Comparison of ENCODE assay signal across 24 mouse cellular contexts in genomic region chr10:120204591-120205210, GRCm38 (mm10). TPM values are rescaled to one million over a fixed set of nuclear protein-coding genes. Genes with fewer than 3 reads are reported as not detected.
A peak's percentile ranks its signal among the peaks of the same experiment; 100 is the strongest.
DNase-seq lines count a peak whose midpoint lies in the region; ATAC-seq lines count a peak whose summit lies in the region.
"Had no signal": no experiment of that assay in that cellular context is flagged by ENCODE, and none has a peak within 500 bp of the region (broad histone marks: within the 10 kb centered on the region; RNA-seq: fewer than 3 reads in every experiment).

No protein-coding gene starts in this region.

- no peaks in the 10 kb centered on the region for H3K9me3 ChIP-seq in heart, embryonic 12.5 days (replicated peaks)
- H3K9me3 ChIP-seq in liver, embryonic 11.5 days (ENCODE audit: control insufficient read depth, low read length): no peaks in the 10 kb centered on the region
- H3K9me3 ChIP-seq: forebrain, embryonic 13.5 days; hindbrain, embryonic 12.5 days had no signal

- no peak overlapping the region for H3K27ac ChIP-seq in heart, embryonic 12.5 days (ENCODE audit: poor library complexity, severe bottlenecking)
- H3K27ac ChIP-seq in liver, embryonic 11.5 days (ENCODE audit: low read depth, low read length): no peak overlapping the region
- H3K27ac ChIP-seq: embryonic facial prominence, embryonic 10.5 days; forebrain, embryonic 13.5 days; hindbrain, embryonic 12.5 days had no signal

- DNase-seq in heart, adult 11 months: peak; percentile 17
- DNase-seq in ES-CJ7 (ENCODE audit: low read depth, low spot score) (peak; percentile 30), R1 (ENCODE audit: low read depth, low spot score) (peak; percentile 74)
- DNase-seq in skeletal muscle tissue, adult 2 months (ENCODE audit: low read depth, low spot score): peak; percentile 44
- DNase-seq in liver, embryonic 11.5 days (ENCODE audit: low spot score): no peak
- DNase-seq in embryo, embryonic 11 days: no peak
- DNase-seq in adrenal gland, postnatal 14 days: no peak
- DNase-seq: adrenal gland, adult 8-10 months; cerebellum, adult 18-20 months; cerebellum, adult 9-11 months; cerebellum, postnatal 36 days; forebrain, postnatal 0 days; gastrocnemius, postnatal 14 days; heart, postnatal 10 days; heart, postnatal 4 days; kidney, adult 11 months had no signal

- H3K4me1 ChIP-seq in heart, embryonic 12.5 days (replicated peaks): peaks cover 8% of the 10 kb centered on the region; the same call in 1 of the 2 replicates
- H3K4me1 ChIP-seq in liver, embryonic 11.5 days (replicated peaks; ENCODE audit: control insufficient read depth, insufficient read depth, low read length): peaks cover 3% of the 10 kb centered on the region

- no peaks in the 10 kb centered on the region for H3K36me3 ChIP-seq in heart, embryonic 12.5 days
- H3K36me3 ChIP-seq in liver, embryonic 11.5 days (ENCODE audit: control insufficient read depth, insufficient read depth, low read length): no peaks in the 10 kb centered on the region
- H3K36me3 ChIP-seq: embryonic facial prominence, embryonic 10.5 days; hindbrain, embryonic 12.5 days had no signal

- no peak overlapping the region for H3K4me3 ChIP-seq in heart, embryonic 12.5 days
- H3K4me3 ChIP-seq in liver, embryonic 11.5 days (ENCODE audit: low read depth, low read length): no peak overlapping the region
- H3K4me3 ChIP-seq: embryonic facial prominence, embryonic 10.5 days; forebrain, embryonic 13.5 days; hindbrain, embryonic 12.5 days had no signal

- no peak for ATAC-seq in heart, embryonic 12.5 days (ENCODE audit: insufficient number of reproducible peaks, low FRiP score)
- ATAC-seq in liver, embryonic 11.5 days (replicated peaks; ENCODE audit: low FRiP score): no peak
- ATAC-seq: activated CD4-positive, CD25-positive, alpha-beta regulatory T cell, adult 4 months; CD4-positive, CD25-positive, alpha-beta regulatory T cell, adult 4 months; forebrain, embryonic 13.5 days; forebrain, postnatal 0 days; hindbrain, embryonic 16.5 days had no signal

- H3K27me3 ChIP-seq in heart, embryonic 12.5 days (replicated peaks): no peaks in the 10 kb centered on the region
- H3K27me3 ChIP-seq in liver, embryonic 11.5 days (replicated peaks; ENCODE audit: control insufficient read depth, insufficient read depth, low read length): peaks cover 11% of the 10 kb centered on the region

- WGBS in heart, embryonic 12.5 days: 69% methylated on average over 13 of the region's 13 CpGs
- WGBS in liver, embryonic 11.5 days: 77% methylated on average over 13 of the region's 13 CpGs

- no peak overlapping the region for H3K4me2 ChIP-seq in heart, embryonic 12.5 days
- no peak overlapping the region for H3K4me2 ChIP-seq in liver, embryonic 11.5 days
- H3K4me2 ChIP-seq: forebrain, embryonic 13.5 days; hindbrain, embryonic 12.5 days had no signal

- H3K9ac ChIP-seq in heart, embryonic 12.5 days: no peak overlapping the region
- no peak overlapping the region for H3K9ac ChIP-seq in liver, embryonic 11.5 days (ENCODE audit: low read depth, low read length)
- H3K9ac ChIP-seq: forebrain, embryonic 13.5 days; forebrain, postnatal 0 days; hindbrain, embryonic 12.5 days had no signal

RNA-seq across cellular contexts. Expression of gene Irak3, which starts 2.8 kb away (rescaled TPM):
- 0.20 and 0.32 TPM in 2 replicates for polyA plus RNA-seq in heart, embryonic 12.5 days (2016; fragmentation: Nextera tagmentation; extraction: Ambion mirVana)
- polyA plus RNA-seq in liver, embryonic 11.5 days (2014; fragmentation: Nextera tagmentation; extraction: Ambion mirVana): 0.57 and 0.67 TPM in 2 replicates
- 3.3 and 6.5 TPM in 2 replicates for total RNA-seq in adrenal gland, postnatal 14 days (2021)
- total RNA-seq: MEL had no signal

RNA-seq across cellular contexts. Expression of gene Tmbim4, which starts 3.3 kb away (rescaled TPM):
- 103 and 105 TPM in 2 replicates for polyA plus RNA-seq in heart, embryonic 12.5 days (2016; fragmentation: Nextera tagmentation; extraction: Ambion mirVana)
- 111 and 114 TPM in 2 replicates for polyA plus RNA-seq in liver, embryonic 11.5 days (2014; fragmentation: Nextera tagmentation; extraction: Ambion mirVana)
- total RNA-seq in adrenal gland, postnatal 14 days (2021): 114 and 117 TPM in 2 replicates

RNA-seq across cellular contexts. Expression of gene Llph, which starts 22.2 kb away (rescaled TPM):
- polyA plus RNA-seq in heart, embryonic 12.5 days (2016; fragmentation: Nextera tagmentation; extraction: Ambion mirVana): 31.7 and 32.0 TPM in 2 replicates
- 86.5 and 92.3 TPM in 2 replicates for polyA plus RNA-seq in liver, embryonic 11.5 days (2014; fragmentation: Nextera tagmentation; extraction: Ambion mirVana)
- 30.3 and 37.1 TPM in 2 replicates for total RNA-seq in adrenal gland, postnatal 14 days (2021)

Comparison
In these comparisons a context has a peak if more than half of its experiments do, and no peak if none do; other contexts are left out.
1. DNase-seq: peak in heart, adult 11 months (single experiment), ES-CJ7 (single experiment), R1 (single experiment) and skeletal muscle tissue, adult 2 months (single experiment); none in liver, embryonic 11.5 days (single experiment), embryo, embryonic 11 days (single experiment) and adrenal gland, postnatal 14 days (single experiment).